Mouse (Mus musculus): Measurements from ENCODE around the gene Mmp14. TPM values are rescaled to one million over a fixed set of nuclear protein-coding genes. Genes with fewer than 3 reads are reported as not detected.

Mmp14 gene
- polyA plus RNA-seq, 2 experiments = 251 to 385 TPM

- H3K36me3 ChIP-seq (ENCODE audit: control insufficient read depth, insufficient read depth, low read length) = no peaks in the 10 kb centered on the region
- no peak overlapping the region for H3K9ac ChIP-seq (ENCODE audit: low read depth, low read length, severe bottlenecking)
- no peak for TF ChIP-seq POLR2A (IDR thresholded peaks at IDR 0.05; ENCODE audit: borderline replicate concordance, extremely low read depth, insufficient read depth, insufficient read length)
- H3K4me2 ChIP-seq (replicated peaks; ENCODE audit: low read depth, low read length, severe bottlenecking) = no peak overlapping the region
- H3K27ac ChIP-seq (replicated peaks; ENCODE audit: low read depth, low read length) = no peak overlapping the region
- H3K9me3 ChIP-seq (ENCODE audit: control insufficient read depth, low read length) = no peaks in the 10 kb centered on the region
- no peak for DNase-seq (ENCODE audit: low spot score)
- H3K27me3 ChIP-seq (ENCODE audit: control insufficient read depth, insufficient read depth, low read length) = no peaks in the 10 kb centered on the region
- H3K4me1 ChIP-seq (ENCODE audit: control insufficient read depth, insufficient read depth, low read length) = peaks cover 3% of the 10 kb centered on the region; the same call in 1 of the 2 replicates
- H3K4me3 ChIP-seq (replicated peaks; ENCODE audit: low read length) = no peak overlapping the region
- ATAC-seq (ENCODE audit: low FRiP score, low read depth) = no peak
- 71% methylated on average over 7 of the region's 7 CpGs for WGBS
Measured at GRCm38 (mm10) chr14:54385968-54386618, 45.3 kb upstream of the Mmp14 start.

DNA sequence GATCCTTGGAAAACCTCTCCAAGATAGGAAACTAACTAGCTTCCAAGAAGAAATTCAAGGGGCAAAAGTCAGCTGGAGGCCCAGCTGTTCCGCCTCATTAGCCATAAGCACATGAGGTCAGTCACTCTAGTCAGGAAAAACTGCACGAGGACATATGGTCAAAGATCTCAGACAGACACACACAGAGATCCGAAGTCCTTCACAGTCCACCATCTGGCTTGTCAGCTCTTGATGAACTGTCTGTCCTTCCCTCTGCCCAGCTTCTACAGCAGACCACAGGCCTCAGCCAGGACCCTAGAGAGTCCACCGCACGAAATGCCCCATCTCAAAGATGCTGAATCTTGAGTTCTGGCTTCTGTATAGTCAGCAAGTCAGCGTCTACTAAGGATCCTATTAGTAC, 43.9 kb upstream of the Mmp14 start:
- Histone ChIP-seq H3K27ac (replicated peaks; ENCODE audit: low read depth, low read length) (no peak overlapping the region), H3K4me2 (replicated peaks; ENCODE audit: low read depth, low read length, severe bottlenecking) (no peak overlapping the region), H3K4me3 (replicated peaks; ENCODE audit: low read length) (no peak overlapping the region), H3K9ac (ENCODE audit: low read depth, low read length, severe bottlenecking) (no peak overlapping the region), H3K36me3 (ENCODE audit: control insufficient read depth, insufficient read depth, low read length) (no peaks in the 10 kb centered on the region), H3K9me3 (ENCODE audit: control insufficient read depth, low read length) (no peaks in the 10 kb centered on the region), H3K27me3 (ENCODE audit: control insufficient read depth, insufficient read depth, low read length) (no peaks in the 10 kb centered on the region), H3K4me1 (ENCODE audit: control insufficient read depth, insufficient read depth, low read length) (peaks cover 3% of the 10 kb centered on the region; the same call in 1 of the 2 replicates)
- WGBS = 76% methylated on average over 6 of the region's 6 CpGs
- ATAC-seq (ENCODE audit: low FRiP score, low read depth) (no peak), DNase-seq (ENCODE audit: low spot score) (no peak)
- TF ChIP-seq POLR2A (IDR thresholded peaks at IDR 0.05; ENCODE audit: borderline replicate concordance, extremely low read depth, insufficient read depth, insufficient read length) = no peak

GRCm38 (mm10) chr14:54390843-54391242, 40.6 kb upstream of the Mmp14 start:
- TF ChIP-seq POLR2A (IDR thresholded peaks at IDR 0.05; ENCODE audit: borderline replicate concordance, extremely low read depth, insufficient read depth, insufficient read length) = no peak
- ATAC-seq (ENCODE audit: low FRiP score, low read depth) (no peak), DNase-seq (ENCODE audit: low spot score) (no peak)
- Histone ChIP-seq H3K9me3 (ENCODE audit: control insufficient read depth, low read length) (no peaks in the 10 kb centered on the region), H3K9ac (ENCODE audit: low read depth, low read length, severe bottlenecking) (no peak overlapping the region), H3K27me3 (ENCODE audit: control insufficient read depth, insufficient read depth, low read length) (no peaks in the 10 kb centered on the region), H3K27ac (replicated peaks; ENCODE audit: low read depth, low read length) (no peak overlapping the region), H3K4me3 (replicated peaks; ENCODE audit: low read length) (no peak overlapping the region), H3K36me3 (ENCODE audit: control insufficient read depth, insufficient read depth, low read length) (no peaks in the 10 kb centered on the region), H3K4me1 (ENCODE audit: control insufficient read depth, insufficient read depth, low read length) (no peaks in the 10 kb centered on the region), H3K4me2 (replicated peaks; ENCODE audit: low read depth, low read length, severe bottlenecking) (no peak overlapping the region)
- WGBS = 44% methylated on average over 6 of the region's 6 CpGs

GRCm38 (mm10) chr14:54393794-54394193, 37.6 kb upstream of the Mmp14 start:
- Histone ChIP-seq H3K27ac (replicated peaks; ENCODE audit: low read depth, low read length) (no peak overlapping the region), H3K36me3 (ENCODE audit: control insufficient read depth, insufficient read depth, low read length) (no peaks in the 10 kb centered on the region), H3K4me2 (replicated peaks; ENCODE audit: low read depth, low read length, severe bottlenecking) (no peak overlapping the region), H3K4me1 (ENCODE audit: control insufficient read depth, insufficient read depth, low read length) (no peaks in the 10 kb centered on the region), H3K4me3 (replicated peaks; ENCODE audit: low read length) (no peak overlapping the region), H3K27me3 (ENCODE audit: control insufficient read depth, insufficient read depth, low read length) (no peaks in the 10 kb centered on the region), H3K9ac (ENCODE audit: low read depth, low read length, severe bottlenecking) (no peak overlapping the region), H3K9me3 (ENCODE audit: control insufficient read depth, low read length) (no peaks in the 10 kb centered on the region)
- WGBS = 68% methylated on average over 3 of the region's 3 CpGs
- no peak for ATAC-seq (ENCODE audit: low FRiP score, low read depth)
- no peak for TF ChIP-seq POLR2A (IDR thresholded peaks at IDR 0.05; ENCODE audit: borderline replicate concordance, extremely low read depth, insufficient read depth, insufficient read length)
- DNase-seq (ENCODE audit: low spot score) = no peak

DNA sequence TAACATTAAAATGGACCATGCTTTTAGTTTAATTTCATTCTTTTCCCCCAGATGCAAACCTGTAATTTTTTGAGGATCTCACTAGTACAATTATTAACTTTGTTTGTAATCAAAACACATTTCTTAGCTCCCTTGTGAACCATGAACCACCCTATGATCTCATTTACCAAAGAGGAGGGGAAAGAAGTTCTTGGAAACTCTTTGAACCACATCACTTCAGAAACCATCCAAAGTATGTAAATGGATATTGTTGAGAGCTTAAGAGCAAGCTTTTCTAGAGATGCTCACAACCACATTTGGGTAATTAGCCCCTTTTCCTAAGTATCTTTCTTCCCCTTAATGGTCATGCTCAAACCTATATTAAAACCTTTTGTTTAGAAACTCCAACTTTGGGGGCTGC, 37.1 kb upstream of the Mmp14 start:
- Histone ChIP-seq H3K4me2 (replicated peaks; ENCODE audit: low read depth, low read length, severe bottlenecking) (no peak overlapping the region), H3K4me1 (ENCODE audit: control insufficient read depth, insufficient read depth, low read length) (no peaks in the 10 kb centered on the region), H3K36me3 (ENCODE audit: control insufficient read depth, insufficient read depth, low read length) (no peaks in the 10 kb centered on the region), H3K9ac (ENCODE audit: low read depth, low read length, severe bottlenecking) (no peak overlapping the region), H3K27me3 (ENCODE audit: control insufficient read depth, insufficient read depth, low read length) (no peaks in the 10 kb centered on the region), H3K27ac (replicated peaks; ENCODE audit: low read depth, low read length) (no peak overlapping the region), H3K4me3 (replicated peaks; ENCODE audit: low read length) (no peak overlapping the region), H3K9me3 (ENCODE audit: control insufficient read depth, low read length) (no peaks in the 10 kb centered on the region)
- ATAC-seq (ENCODE audit: low FRiP score, low read depth) = no peak
- DNase-seq (ENCODE audit: low spot score) = no peak
- TF ChIP-seq POLR2A (IDR thresholded peaks at IDR 0.05; ENCODE audit: borderline replicate concordance, extremely low read depth, insufficient read depth, insufficient read length) = no peak

Measured in limb, embryonic 14.5 days (tissue).